Mouse (Mus musculus) spleen, postnatal 14 days (tissue): ENCODE results near the gene Cntd1.
"Not testable (repeated sequence)": the region's sequence is repeated elsewhere in the genome, so short reads cannot be mapped to it uniquely, and the experiment has no call there.

Experiments
- DNase-seq, 2 experiments: peaks; one replicate each; pipeline ENCODE4 v3.0.0; 2021 to 2022; ENCODE audit warnings: low spot score in 2 of 2

Gene Cntd1

GRCm38 (mm10) chr11:101330961-101331360, 52.1 kb downstream of the Cntd1 start:
- not testable (repeated sequence) for DNase-seq

GRCm38 (mm10) chr11:101332537-101332936, 53.7 kb downstream of the Cntd1 start:
- DNase-seq: no peak

GRCm38 (mm10) chr11:101334023-101334422, 55.2 kb downstream of the Cntd1 start:
- DNase-seq: no peak

- no peak for DNase-seq
Observed at GRCm38 (mm10) chr11:101334516-101334915, 55.7 kb downstream of the Cntd1 start.

- no peak for DNase-seq
Observed at GRCm38 (mm10) chr11:101335685-101336084, 56.9 kb downstream of the Cntd1 start.

- no peak for DNase-seq
Observed at GRCm38 (mm10) chr11:101338123-101338760, 59.4 kb downstream of the Cntd1 start.
